Mouse (Mus musculus) stomach, postnatal 0 days (tissue): ENCODE data around the gene Meltf. TPM values are rescaled to one million over a fixed set of nuclear protein-coding genes. Genes with fewer than 3 reads are reported as not detected.

Source experiments
- ATAC-seq: fragments of 200-750 bp; cut with Nextera tagmentation; 2 replicates; pipeline ENCODE4 v1.8.0; 2017; ENCODE audit not compliant: low FRiP score, low TSS enrichment
- DNase-seq: peaks from one replicate; pipeline ENCODE4 v3.0.0-alpha.2; 2016; ENCODE audit warnings: low spot score
- H3K27ac ChIP-seq: fragments of 300-500 bp; sonication (generic); replicated peaks from 2 replicates; pipeline ENCODE4 v1.5.1; 2014; ENCODE audit warnings: mild to moderate bottlenecking, control low read depth
- H3K27me3 ChIP-seq: fragments of 300-500 bp; sonication (generic); 2 replicates; pipeline ENCODE4 v1.6.1; 2014; ENCODE audit warnings: low read length; ENCODE audit not compliant: control insufficient read depth, insufficient read depth
- H3K36me3 ChIP-seq: fragments of 300-500 bp; sonication (generic); 2 replicates; pipeline ENCODE4 v1.6.1; 2014; ENCODE audit warnings: low read length, mixed read lengths; ENCODE audit not compliant: control insufficient read depth, insufficient read depth
- H3K4me1 ChIP-seq: fragments of 300-500 bp; sonication (generic); replicated peaks from 2 replicates; pipeline ENCODE4 v1.6.1; 2014; ENCODE audit warnings: antibody characterized with exemption; ENCODE audit not compliant: control insufficient read depth, insufficient read depth
- H3K4me2 ChIP-seq: fragments of 300-500 bp; sonication (generic); replicated peaks from 2 replicates; pipeline ENCODE4 v1.6.1; 2014; ENCODE audit warnings: low read depth, mild to moderate bottlenecking, control low read depth, moderate library complexity
- H3K4me3 ChIP-seq: fragments of 300-500 bp; sonication (generic); 2 replicates; pipeline ENCODE4 v1.5.1; 2014; ENCODE audit warnings: low read depth, low read length, control low read depth
- H3K9ac ChIP-seq: fragments of 300-500 bp; sonication (generic); 2 replicates; pipeline ENCODE4 v1.6.1; 2014; ENCODE audit warnings: mild to moderate bottlenecking, low read length, control low read depth, mixed read lengths
- H3K9me3 ChIP-seq: fragments of 300-500 bp; sonication (generic); 2 replicates; pipeline ENCODE4 v1.6.1; 2016; ENCODE audit warnings: low read length; ENCODE audit not compliant: control insufficient read depth
- CTCF ChIP-seq: IDR thresholded peaks from 2 replicates; pipeline ENCODE4 v1.5.1; 2016; ENCODE audit warnings: antibody characterized with exemption, low read depth, mild to moderate bottlenecking, moderate library complexity
- EP300 ChIP-seq: optimal IDR thresholded peaks from 2 replicates; pipeline ENCODE3; 2016; ENCODE audit warnings: antibody characterized with exemption
- WGBS: fragments of 180-500 bp; shearing (Covaris S2); extraction: QIAGEN DNeasy Blood & Tissue Kit; methylation state at CpG from one replicate; pipeline ENCODE4 v1.1.7; 2014; 5-methylcytosine and 5-hydroxymethylcytosine counted together
- polyA plus RNA-seq: library from polyadenylated mRNA; unstranded; fragments of >200 nt; fragmentation: Nextera tagmentation; extraction: Ambion mirVana; gene quantifications from 2 replicates; pipeline ENCODE4 v1.2.1, GENCODE M21; 2015

Gene Meltf
- polyA plus RNA-seq, 1 experiment from 2014 or later: not detected

DNA sequence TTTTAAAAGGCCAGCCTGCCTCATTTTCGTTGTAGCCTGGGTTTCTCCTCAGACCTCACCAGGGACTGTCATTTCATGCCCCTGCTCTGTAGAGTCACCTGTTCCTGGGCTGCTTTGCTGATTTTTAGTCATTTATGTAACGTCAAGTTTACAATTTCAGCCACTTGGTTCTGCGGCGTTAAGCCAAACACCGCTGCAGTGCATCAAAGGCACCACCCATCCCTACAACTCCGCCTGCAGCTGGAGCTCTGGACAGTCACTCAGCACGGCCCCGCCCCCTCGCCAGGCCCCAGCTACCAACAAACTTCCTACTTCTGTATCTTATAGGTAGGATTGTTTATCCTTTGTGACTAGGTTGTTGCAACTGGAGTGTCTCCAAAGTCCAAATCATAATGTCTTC lies 28.3 kb downstream of the Meltf start:
- ATAC-seq: peak; percentile 70; the same call in 1 of the 2 replicates
- 0 out of 2 replicates have a peak overlapping the region, but pooled peaks have one; percentile 18 for H3K9ac ChIP-seq

DNA sequence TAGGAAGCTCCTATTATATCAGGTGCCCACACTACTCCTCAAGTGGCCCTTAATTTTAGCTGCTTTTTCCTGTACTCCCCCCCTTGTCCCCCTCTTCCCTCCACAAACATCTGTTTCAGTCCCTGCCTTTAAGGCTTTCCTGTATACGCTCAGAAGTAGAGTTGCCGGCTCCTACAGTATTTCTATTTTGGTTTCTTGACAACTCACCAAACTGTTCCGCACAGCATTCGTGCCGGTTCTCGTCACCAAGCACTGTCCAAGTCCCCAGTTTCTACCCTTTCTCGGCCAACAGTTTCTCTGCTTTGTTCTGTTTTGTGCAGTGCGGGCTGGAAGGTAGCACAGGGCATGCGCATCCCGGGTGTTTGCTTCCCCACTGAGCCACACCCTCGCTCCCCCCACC lies 30.3 kb downstream of the Meltf start:
- H3K27me3 ChIP-seq: no peaks in the 10 kb centered on the region
- 57% methylated on average over 10 of the region's 11 CpGs for WGBS
- TF ChIP-seq CTCF (no peak), EP300 (no peak)
- H3K4me3 ChIP-seq: no peak overlapping the region
- DNase-seq (no peak), ATAC-seq (no peak)
- H3K36me3 ChIP-seq: no peaks in the 10 kb centered on the region
- H3K4me1 ChIP-seq: 0 out of 2 replicates have a peak, but pooled peaks cover 3% of the 10 kb centered on the region
- H3K4me2 ChIP-seq: no peak overlapping the region
- no peak overlapping the region for H3K9ac ChIP-seq
- H3K27ac ChIP-seq: no peak overlapping the region
- no peaks in the 10 kb centered on the region for H3K9me3 ChIP-seq

More for the DNA sequence above, 28.3 kb downstream of the Meltf start:
- TF ChIP-seq CTCF (no peak), EP300 (no peak)
- 7% methylated on average over 9 of the region's 9 CpGs for WGBS
- no peaks in the 10 kb centered on the region for H3K9me3 ChIP-seq
- no peaks in the 10 kb centered on the region for H3K27me3 ChIP-seq
- H3K4me3 ChIP-seq: peak overlapping the region; percentile 12; the same call in 1 of the 2 replicates
- 0 out of 2 replicates have a peak, but pooled peaks cover 3% of the 10 kb centered on the region for H3K4me1 ChIP-seq
- no peaks in the 10 kb centered on the region for H3K36me3 ChIP-seq
- H3K4me2 ChIP-seq: peak overlapping the region; percentile 42
- peak; percentile 63 for DNase-seq
- H3K27ac ChIP-seq: no peak overlapping the region

DNA sequence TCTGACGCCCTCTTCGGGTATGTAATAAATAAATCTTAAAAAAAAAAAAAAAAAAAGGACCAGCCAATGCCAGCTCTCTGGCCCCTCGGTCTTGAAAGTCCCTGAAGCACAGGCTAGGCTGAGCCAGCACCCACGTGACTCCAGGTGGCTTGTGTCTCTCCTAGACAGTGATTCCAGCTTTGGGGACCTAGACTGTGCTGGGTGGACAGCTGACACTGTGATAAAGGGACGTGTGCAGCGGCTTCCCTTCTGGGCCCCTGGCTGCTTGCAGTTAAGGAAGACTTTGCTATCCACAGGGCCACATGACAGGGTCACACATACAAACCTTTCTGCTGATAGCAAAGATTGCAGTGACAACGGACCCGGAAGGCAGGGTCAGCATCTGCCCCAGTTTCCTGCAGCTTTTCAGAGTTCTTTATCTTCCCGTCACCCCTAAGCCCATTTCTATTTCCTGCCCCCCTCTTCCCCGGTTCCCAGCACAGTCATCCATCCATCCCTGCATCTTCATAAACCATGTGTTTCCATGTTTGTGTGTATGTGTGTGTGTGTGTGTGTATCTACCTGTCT lies 31.8 kb downstream of the Meltf start:
- no peak for ATAC-seq

DNA sequence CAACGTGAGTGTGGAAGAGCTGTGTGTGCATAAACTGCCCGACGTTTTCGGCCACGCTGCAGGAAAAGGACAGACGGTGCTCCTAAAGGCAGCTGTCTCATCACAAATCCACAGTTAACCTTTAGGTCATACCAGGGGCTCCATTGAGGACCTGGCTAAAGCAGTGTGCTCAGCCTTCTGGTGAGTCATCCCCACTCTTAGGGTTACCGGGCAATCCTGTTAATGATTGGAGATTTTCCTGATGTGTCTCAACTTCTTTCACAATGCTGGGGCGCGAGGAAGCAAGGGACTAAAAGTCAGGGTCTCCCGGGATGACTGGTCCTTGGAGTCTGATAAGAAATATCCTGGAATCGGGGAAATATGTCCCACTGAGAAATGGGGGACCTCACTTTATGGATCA lies 39.2 kb downstream of the Meltf start:
- DNase-seq: no peak
- 50% methylated on average over 11 of the region's 11 CpGs for WGBS
- Histone ChIP-seq H3K4me1 (no peaks in the 10 kb centered on the region), H3K9me3 (no peaks in the 10 kb centered on the region), H3K4me3 (no peak overlapping the region), H3K27me3 (no peaks in the 10 kb centered on the region), H3K4me2 (peak overlapping the region; percentile 48; the same call in 1 of the 2 replicates), H3K36me3 (no peaks in the 10 kb centered on the region), H3K27ac (no peak overlapping the region), H3K9ac (no peak overlapping the region)
- TF ChIP-seq EP300: no peak
- no peak for TF ChIP-seq CTCF
- peak; percentile 57; the same call in 1 of the 2 replicates for ATAC-seq

More for the DNA sequence above, 31.8 kb downstream of the Meltf start:
- 44% methylated on average over 10 of the region's 10 CpGs for WGBS
- Histone ChIP-seq H3K4me2 (no peak overlapping the region), H3K4me3 (no peak overlapping the region), H3K27me3 (no peaks in the 10 kb centered on the region), H3K36me3 (no peaks in the 10 kb centered on the region), H3K9me3 (no peaks in the 10 kb centered on the region), H3K9ac (no peak overlapping the region), H3K4me1 (0 out of 2 replicates have a peak, but pooled peaks cover 3% of the 10 kb centered on the region), H3K27ac (no peak overlapping the region)
- no peak for DNase-seq
- TF ChIP-seq CTCF (no peak), EP300 (no peak)

DNA sequence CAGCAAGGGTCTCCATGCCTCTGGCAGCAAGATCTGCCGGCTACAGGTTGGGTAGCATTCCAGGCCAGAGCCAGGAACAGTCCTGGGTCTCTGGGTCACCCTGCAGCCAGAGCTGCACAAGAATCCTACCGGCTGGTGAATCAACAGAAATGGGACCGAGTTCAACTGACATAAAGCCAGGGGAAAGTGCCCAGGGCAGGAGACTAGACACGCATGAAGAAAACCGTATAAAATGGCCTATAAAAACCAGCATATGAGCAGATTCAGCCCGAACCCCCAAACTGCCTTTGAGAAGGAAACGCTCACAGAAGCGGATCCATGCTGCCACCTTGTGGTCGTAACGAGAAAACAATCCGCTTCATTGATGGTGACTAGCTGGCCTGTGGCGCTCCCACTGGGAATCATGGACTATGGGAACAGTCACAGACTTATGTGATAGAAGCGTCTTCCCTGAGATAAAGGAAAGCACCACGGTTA lies 39.7 kb downstream of the Meltf start:
- TF ChIP-seq CTCF (peak; percentile 93), EP300 (no peak)
- no peaks in the 10 kb centered on the region for H3K36me3 ChIP-seq
- peak overlapping the region; percentile 48 for H3K4me2 ChIP-seq
- DNase-seq: peak; percentile 79
- ATAC-seq: peak; percentile 45; the same call in 1 of the 2 replicates
- no peaks in the 10 kb centered on the region for H3K27me3 ChIP-seq
- no peak overlapping the region for H3K27ac ChIP-seq
- 3% methylated on average over 14 of the region's 14 CpGs for WGBS
- H3K9me3 ChIP-seq: no peaks in the 10 kb centered on the region
- peak overlapping the region; percentile 35; the same call in 1 of the 2 replicates for H3K9ac ChIP-seq
- H3K4me3 ChIP-seq: peak overlapping the region; percentile 18
- H3K4me1 ChIP-seq: no peaks in the 10 kb centered on the region

DNA sequence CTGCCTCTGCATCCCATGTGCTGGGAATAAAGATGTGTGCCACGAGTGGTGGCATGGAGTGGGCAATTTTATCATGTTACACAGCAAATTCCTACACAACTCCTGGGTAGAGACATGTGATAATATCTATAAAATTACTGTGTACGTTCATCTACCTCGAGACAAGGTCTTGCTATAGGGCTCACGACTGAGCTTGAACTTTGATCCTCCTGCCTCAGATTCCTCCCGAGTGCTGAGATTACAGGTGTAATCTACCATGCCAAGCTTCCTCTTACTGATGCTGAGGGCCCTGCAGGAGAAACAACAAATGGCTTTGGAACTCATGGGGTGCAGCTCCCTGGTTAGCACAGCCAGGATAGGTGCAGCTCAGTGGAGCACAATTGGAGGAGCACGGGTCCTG lies 45.8 kb downstream of the Meltf start:
- Histone ChIP-seq H3K4me2 (no peak overlapping the region), H3K4me1 (no peaks in the 10 kb centered on the region), H3K27me3 (no peaks in the 10 kb centered on the region), H3K4me3 (no peak overlapping the region), H3K9me3 (no peaks in the 10 kb centered on the region), H3K36me3 (no peaks in the 10 kb centered on the region), H3K27ac (no peak overlapping the region), H3K9ac (no peak overlapping the region)
- TF ChIP-seq EP300 (no peak), CTCF (no peak)
- DNase-seq (no peak), ATAC-seq (no peak)
- 75% methylated on average over 6 of the region's 6 CpGs for WGBS
